Mouse (Mus musculus) thymus, postnatal 0 days (tissue): ENCODE measurements around the gene Ptprc. TPM values are rescaled to one million over a fixed set of nuclear protein-coding genes. Genes with fewer than 3 reads are reported as not detected.

ENCODE experiments used
- DNase-seq: peaks from one replicate; pipeline ENCODE4 v3.0.0-alpha.2; 2015; ENCODE audit warnings: low spot score
- polyA plus RNA-seq: library from polyadenylated mRNA; unstranded; fragments of >200 nt; fragmentation: Nextera tagmentation; extraction: Ambion mirVana; gene quantifications from 2 replicates; pipeline ENCODE4 v1.2.1, GENCODE M21; 2015

Ptprc gene
- polyA plus RNA-seq, 1 experiment from 2014 or later = 445 TPM

DNA sequence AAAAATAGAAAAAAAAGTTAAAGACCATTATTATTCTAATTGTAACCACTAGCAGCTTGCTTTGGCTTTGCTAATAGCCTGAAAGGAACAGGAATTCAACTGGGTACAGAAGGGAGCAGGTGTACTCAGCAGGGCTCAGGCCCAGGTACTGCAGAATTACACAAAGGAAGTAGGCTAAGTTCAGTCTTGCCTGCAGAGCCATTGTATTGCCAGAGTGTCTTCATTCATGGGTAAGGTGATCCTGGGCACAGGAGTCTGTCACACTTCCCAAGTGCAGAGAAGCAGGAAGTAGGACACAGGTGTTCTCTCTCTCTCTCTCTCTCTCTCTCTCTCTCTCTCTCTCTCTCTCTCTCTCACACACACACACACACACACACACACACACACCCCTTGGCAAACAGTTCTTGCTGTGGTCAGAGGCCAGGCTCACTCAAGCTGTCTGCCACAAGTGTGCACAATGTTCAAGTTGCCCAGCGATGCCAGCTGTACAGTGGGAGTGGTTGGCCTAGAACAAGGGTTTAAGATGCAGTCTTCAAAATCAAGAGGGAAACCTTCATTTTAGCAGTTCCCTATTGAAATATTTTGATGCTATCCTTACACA lies 21.2 kb downstream of the Ptprc start:
- peak; percentile 80 for DNase-seq

DNA sequence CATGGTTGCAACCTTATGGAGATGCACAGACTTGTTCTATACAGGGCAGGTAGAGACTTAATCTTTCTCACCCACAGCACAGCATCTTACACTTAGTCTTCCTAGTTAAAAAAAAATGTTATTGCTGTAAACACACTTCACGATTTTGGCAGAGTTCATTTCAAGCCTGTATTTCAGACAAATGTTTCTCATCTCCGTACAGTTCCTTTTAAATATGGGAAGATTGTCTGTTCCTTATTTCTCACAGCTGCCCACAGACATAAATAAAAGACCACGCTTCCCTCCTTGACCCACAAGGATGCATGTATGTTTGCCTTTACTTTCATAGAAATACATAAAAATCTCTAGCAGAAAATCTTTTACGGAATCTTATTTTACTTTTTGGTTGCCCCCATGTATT lies 22.4 kb downstream of the Ptprc start:
- no peak for DNase-seq

DNA sequence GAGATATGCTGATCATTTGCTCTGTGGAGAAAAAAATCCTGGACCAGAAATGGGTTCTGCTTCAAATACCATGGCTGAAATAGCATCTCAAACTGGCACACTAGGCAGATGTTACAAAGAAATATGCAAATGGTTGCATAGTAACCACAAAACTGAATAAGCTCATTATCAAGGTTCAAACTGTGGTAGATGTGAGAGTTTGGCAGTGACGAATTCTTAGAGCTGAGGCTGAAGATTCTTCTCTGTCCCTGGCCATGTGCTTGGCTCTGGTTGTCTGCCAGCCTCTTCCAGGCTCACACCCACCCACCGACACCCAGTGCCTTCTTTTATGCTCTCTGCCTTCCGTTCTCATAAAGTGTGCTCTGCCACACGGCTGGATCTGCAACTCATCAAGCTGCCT lies 26.7 kb downstream of the Ptprc start:
- peak; percentile 35 for DNase-seq

DNA sequence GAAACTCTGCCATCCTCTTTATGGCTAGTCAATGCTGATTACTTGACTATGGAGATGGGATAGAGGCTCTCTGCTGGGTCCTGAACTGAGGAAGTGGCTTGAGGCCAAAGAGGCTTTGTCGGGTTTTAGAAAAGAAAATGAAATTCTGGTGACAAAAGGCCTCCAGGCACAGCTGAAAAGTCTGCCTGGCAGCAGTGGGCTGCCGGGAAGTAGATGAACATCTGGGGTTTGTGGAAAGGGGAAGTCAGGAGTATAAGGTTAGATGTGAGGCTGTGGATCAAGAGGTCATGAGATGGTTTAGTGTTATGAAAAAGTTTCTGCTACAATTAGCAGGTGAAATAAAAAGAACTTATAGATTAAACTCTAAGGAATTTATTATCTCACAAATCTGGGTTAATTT lies 29.9 kb downstream of the Ptprc start:
- peak; percentile 26 for DNase-seq

DNA sequence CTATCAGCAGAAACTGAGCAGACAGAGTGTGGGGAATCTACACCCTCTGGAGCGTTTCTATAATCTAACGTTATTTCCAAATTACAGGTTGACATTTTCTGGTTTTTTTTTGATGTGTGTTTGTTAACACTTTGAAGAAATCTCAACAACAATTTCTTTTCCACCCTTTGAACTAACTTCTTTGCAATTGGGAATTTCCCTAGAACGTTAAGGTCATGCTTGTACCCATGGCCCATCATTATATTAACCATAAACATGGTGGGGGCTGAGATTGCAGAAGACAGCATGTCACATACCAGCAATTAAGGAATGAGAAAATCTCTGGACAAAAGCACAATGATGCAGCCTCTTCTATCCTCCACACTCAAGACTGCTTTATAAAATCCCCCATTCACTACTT lies 30.4 kb downstream of the Ptprc start:
- no peak for DNase-seq

DNA sequence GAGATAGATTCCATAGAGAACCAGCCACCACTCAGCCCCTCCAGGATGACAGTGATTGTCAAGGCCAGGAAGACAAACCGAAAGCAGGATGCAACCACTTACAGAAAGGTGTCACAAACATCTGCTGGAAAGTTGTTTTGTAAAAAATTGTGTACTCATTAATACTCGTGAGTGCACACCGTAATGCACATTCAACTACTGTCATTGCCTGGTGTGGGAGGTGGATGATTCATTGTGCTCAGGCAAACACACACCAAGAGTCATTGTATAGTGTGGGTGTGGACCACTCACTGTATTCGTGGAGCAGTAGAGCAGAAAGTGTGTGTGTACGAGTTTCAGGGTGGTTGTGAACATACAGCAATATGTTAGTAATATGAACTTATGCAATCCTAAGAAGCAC lies 31.1 kb downstream of the Ptprc start:
- no peak for DNase-seq

DNA sequence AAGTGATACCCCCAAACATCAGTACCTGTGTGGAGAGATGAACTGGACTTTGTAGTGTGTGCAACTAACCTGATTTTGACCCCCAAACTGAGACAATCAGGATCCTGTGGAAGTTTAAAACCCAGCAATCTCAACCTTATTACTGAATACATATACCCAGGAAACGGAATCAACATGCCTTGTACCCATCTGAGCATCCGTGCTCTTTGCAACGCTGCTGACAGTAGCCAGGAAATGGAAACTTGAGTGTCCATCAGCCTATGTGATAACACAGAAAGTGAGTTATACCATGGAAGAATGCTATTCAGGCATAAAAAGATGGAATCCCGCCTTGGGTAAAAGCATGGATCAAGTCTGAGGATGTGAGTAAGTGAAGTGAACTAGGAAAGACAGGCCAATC lies 34.7 kb downstream of the Ptprc start:
- no peak for DNase-seq

DNA sequence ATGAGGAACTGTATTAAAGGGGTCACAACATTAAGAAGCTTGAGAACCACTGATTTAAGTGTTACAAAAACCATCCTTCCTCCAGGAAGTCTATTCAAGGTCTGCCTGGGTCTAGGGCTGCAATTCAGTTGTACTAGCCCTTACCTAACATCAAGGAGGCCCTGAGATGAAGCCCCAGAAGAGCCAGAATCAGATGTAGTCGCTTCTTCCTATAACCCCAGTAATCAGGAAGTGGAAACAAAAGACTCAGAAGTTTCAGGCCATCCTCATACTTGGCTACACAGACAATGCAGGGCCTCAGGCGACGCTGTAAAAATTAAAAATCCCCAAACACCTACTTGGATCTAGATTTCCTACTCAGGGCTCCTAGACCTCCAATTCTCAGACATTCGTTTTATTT lies 37.8 kb downstream of the Ptprc start:
- peak; percentile 26 for DNase-seq

DNA sequence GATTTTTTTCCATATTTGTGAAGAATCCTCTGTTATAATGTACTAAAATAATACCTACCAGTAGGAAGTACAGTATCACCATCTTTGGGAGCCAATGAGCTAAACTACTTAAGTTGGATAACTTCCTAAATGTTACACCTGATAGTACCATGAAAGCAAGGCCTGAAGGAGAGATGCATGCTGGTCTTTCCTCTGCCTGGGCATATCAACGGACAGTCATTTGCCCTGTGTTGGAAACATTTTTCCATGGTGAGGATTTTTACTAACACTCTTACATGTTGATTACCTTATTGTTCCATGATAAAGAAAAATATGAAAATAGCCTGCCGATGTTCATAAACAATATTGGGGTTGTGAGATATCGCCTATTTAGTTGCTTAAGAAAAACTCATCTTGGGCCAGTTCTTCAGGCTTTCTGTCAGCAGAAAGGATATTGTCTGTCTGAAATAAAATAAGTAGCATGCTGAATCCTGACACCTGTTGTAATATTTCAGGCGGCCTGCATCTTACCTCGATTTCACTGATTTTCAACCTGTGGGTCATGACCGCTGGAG lies 38.4 kb downstream of the Ptprc start:
- peak; percentile 19 for DNase-seq

DNA sequence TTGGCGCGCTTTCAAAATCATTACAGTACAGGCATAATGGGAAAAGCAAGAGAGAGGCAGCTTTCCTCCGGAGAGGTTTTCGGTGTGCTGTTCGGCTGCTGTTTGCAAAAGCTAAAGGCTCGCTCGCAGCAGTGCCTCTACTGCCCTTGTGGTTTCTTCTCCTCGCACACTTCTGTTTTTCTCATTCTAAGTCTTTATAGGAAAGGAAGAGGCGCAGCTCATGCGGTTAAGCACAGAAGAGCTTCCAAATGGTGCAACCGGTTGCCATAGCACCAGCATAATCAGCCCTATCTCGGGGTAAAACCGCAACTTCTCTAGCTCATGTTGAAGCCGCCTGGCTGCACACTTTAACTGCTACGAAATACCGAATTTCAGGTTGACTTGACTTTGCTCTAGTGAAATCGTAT lies 39.1 kb downstream of the Ptprc start:
- peak; percentile 98 for DNase-seq

DNA sequence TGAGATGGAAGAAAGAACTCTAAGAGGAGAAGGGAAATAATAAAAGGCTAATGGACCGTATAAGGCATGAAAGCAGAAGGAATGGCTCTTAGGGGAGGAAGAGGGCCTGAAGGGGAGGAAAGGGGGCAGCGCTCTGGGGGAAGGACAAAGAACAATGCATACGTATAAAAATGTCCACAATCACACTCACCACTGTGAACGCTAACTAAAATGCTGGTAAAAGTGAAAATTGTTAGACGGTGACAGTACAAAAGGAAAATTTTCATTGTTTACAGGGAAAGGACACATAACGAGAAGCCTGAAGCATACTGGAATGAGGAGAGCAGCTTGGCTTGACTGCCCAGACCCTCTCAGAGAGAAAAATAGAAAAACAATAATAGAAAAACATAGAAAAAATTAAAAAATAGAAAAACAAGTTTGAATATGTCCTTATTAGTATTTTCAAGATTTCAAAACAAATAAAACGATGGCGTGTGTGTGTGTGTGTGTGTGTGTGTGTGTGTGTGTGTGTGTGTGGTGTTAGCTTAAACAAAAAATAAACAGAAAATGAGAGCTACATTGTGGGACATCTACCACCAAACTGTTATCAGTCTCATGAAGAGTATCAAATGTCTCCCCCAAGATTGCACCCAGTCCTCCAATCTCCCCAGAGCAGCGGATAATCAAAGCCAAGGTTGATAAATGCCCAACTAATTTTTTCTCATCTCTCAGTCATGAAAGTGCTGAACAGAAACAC lies 39.7 kb downstream of the Ptprc start:
- DNase-seq = no peak

DNA sequence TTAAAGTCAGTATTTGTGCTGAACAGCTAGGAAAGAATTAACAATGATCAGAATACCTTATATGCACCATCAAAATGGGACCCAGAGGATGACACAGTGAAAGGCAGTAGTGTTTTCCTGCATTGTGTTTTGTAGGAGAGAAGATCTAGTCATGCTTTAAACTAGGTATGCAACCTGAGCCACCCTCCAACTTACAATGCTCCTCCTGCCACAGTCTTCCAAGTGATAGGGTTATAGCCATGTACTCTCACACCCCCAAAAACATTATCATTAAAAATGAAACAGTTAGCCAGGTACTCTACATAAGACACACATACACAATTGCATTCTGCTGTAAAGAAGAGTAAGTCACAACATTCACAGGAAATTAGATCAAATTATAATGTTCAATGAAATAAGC lies 40.4 kb downstream of the Ptprc start:
- DNase-seq = no peak

DNA sequence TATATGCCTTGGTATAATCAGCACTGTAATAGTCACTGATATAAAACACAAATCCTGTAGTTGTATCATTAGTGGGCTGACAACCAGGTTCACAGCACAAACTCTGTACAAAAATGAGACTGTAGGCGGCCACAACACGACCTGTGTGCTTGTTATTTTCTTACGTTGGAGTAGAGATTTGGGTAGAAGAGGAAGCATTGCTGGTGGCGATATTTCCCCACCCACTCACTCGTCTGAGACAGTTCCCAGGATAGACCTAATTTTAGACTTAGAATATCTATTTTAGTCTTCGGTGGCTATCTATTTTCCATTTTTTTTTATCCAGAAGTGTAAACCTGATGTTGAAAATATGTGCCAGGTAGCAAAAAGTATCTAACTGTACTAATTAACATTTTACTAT lies 41.2 kb downstream of the Ptprc start:
- DNase-seq = no peak

DNA sequence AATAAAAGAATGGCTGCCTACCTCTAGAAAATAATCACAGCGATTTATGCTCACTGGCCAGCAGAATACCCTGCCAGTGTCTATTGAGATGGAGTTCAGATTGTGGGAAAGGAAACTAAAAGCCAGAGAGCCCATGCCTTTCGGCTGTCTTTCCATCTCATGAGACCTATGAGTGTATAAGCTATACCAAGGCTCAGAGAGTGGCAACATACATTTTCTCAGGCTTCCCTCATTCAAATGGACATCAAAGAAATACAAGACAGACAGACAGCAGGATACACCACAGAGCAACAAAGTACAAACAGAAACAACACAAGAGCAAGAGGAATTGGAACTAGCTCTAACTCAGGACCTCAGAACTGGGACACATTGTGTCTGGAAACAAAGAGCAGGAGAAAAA lies 43.8 kb downstream of the Ptprc start:
- DNase-seq = no peak

DNA sequence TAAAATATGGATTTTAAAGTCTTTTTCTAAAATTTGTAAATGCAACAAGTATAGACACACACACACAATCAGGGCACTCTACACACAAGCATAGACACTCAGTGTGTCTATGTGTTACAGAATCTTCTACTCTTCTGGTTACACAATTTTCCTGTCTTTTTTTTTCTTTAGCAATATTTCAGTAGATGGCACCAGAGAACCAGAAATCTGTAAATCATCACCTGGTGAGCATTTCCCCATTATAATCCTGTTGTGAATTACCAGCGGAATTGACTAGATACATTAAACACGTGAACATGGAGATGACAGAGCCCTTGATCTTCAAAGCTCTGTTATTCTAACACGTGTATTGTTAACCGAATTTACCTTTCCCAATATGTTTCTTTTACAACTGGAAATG lies 45.4 kb downstream of the Ptprc start:
- peak; percentile 70 for DNase-seq

DNA sequence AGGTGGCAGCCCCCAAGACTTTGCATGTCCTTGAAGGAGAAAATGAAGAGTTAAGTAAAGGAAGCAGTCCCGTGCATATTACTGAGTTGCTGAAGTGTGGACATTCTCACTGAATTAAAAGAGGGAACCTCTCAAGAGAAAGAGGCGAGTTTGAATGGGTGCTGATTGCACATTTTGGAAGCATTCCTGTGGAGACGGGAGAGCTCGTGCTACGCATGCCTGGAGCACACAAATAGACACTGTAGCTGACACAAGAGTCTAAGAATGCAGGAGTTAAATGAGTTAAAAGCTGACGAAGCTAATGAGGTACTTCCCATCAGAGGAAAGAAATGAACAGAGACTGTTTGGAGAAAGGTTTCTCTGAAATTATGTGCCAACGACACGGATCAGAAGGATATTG lies 48.7 kb downstream of the Ptprc start:
- DNase-seq = no peak

DNA sequence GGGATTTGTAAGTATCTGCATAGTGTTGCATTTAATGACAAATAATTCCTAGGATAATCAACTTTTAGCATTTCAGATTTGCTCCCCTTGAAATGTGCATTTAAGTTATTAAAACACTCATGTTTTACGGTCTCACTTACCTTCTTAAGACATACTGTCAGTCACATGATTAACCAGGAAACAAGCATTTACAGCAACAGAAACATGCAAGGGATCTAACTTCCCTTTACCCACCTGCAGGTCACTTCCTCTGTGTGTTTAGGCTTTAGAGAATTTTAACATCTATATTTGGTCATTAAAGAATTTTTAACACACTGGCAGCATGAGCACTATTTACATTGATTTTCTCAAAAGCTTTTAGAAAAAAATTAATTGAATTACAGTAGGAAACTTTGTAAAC lies 50.2 kb downstream of the Ptprc start:
- peak; percentile 46 for DNase-seq

DNA sequence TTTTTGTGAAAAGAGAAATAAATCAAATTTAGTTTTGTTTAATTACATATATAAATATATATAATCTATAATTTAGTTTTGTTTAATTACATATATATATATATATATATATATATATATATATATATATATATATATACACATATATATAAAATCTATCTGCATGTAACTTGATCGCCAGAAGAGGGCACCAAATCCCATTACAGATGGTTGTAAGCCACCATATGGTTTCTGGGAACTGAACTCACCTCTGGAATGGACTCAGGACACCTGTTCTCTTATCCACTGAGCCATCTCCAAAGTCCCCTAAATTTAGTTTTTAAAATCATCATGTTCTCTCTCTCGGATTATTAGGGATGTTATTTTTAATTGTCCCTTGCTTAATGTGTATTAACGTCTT lies 51.6 kb downstream of the Ptprc start:
- peak; percentile 50 for DNase-seq

DNA sequence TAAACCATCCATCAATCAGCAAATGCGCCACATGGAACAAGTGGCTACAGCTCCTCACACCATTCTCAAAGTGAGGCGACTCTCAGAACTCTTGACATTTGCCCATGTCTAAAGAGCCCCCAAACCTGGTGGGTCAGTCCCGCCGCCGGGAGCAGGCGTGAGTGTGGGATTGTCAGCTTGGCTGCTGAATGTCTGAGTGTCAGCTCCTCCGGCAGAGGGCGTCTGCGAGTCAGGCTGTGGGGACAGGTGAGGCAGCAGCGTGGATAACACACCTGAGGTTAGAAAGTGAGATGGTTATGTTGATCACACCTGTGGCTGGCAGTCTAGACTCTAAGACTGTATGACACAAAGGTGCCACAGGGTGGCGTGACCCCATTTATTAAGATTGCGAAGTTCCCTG lies 55.6 kb downstream of the Ptprc start:
- no peak for DNase-seq

DNA sequence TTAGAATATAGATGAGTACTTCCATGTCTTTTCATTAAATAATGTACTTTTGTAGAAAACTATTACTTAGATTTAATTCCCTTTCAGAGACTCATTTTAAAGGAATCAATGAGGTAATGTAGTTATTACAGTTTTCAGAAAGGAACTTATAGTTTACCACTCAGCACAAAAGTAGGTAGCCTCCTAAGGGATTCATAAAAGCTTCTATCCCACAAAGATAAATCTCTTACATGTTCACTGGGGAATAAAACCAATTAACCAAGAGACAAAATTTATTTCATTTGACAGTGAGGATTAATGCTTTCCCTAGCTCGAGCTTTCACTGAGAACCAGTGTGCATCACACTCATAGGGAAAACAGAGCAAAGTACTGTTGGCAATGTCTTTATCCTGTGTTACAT lies 82.3 kb downstream of the Ptprc start:
- DNase-seq = no peak

DNA sequence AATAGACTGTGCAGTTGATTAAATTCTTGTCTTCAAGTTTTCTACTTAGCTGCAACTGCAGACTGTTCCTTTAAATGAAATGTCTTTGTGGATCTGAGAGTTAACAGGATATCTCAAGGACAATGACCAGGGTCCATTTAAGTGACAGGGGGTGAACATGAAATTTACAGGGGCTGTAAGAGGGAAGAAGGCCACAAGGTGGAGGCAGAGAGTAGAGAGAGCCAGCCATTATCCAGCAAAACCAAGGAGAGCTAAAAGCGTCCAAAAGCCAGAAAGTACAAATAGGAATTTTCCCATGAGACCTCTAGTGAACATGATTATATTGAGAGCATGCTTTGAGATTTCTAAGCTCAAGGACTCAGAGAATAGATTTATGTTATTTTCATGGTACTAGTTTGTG lies 89.7 kb downstream of the Ptprc start:
- peak; percentile 24 for DNase-seq

DNA sequence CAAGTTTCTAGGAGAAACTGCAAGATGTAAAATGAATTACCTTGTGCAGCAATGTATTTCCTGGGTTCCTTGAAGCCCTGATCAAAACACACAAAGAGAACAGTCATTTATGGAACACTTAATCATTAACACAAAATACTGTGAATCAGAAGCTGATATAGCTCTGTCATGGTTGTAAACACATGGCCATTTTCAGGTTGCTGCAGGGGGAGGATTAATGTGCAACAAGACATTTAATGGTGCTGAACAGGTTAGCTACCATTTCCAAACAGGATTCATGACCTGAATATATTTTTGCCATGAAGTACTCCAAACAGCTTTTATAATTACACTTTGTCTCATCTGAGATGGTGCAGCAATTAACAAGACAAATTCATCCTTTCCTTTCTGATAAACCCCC lies 91.8 kb downstream of the Ptprc start:
- DNase-seq = no peak

DNA sequence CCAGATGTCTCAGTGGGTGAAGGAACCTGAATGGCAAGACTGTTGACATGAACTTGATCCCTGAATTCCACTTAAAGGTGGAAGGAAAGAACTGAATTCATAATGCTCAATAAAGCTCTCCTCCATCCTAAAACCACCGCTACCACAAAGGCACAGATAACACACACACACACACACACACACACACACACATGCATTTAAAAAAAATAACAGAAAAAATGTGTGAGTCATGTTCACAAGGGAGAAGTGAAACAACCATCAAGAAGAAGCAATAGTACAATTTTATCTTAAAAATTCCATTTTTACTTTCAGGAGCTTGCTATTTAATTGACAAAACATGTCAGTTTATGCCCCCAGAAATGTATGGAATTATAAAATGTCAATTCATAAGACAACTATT lies 95.2 kb downstream of the Ptprc start:
- no peak for DNase-seq
